Mouse (Mus musculus): ENCODE data around the gene Grb7. TPM values are rescaled to one million over a fixed set of nuclear protein-coding genes. Genes with fewer than 3 reads are reported as not detected.

Grb7 gene
- total and polyA plus RNA-seq, 3 experiments: 4.5 to 11.5 (median 8.0) TPM

DNA sequence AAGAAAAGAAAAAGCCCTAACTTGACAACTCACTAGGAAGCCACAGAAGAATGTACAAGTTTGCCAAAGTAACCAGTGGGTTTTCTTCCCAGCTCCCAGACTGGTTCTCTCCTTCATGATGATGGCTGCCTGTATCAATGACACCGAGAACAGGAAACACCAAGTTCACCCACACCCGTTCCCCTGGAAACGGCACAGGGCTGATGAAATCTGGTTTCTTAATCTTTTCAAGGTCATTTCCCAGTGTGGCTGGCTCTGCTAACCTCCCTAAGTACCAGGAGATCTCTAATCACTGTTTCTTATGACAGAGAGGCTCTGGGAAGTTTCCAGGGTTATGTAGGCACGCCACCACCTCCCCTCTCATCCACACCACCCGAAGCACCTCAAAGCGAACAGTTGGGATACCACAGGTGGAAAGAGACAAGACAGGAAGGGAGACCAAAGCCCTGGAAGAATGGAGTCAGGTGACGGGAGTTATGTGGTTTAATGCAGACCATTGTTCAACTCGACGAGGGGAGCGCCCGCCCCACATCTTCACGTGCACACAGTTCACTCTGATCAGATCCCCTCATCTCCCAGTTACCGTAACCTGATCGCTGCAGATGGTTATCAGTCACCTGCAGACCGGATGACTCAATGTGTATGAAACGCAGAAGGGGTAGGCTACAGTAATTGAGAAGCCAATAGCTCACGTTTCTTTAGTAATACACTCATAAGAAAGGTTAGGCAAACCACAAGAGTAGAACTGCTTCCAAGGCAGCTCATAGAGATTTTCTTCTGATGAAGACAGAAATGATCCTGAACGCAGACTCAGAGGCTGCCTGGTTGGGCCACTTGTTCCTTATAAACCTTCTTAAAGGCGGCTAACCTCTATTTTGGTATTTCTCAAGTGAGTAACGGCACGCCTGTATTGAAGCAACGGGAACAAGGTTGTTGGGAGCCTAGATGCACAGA, 23.8 kb downstream of the Grb7 start (continued):
- no peak for TF ChIP-seq SMC3 (IDR thresholded peaks at IDR 0.05; ENCODE audit: low read depth, low read length)

DNA sequence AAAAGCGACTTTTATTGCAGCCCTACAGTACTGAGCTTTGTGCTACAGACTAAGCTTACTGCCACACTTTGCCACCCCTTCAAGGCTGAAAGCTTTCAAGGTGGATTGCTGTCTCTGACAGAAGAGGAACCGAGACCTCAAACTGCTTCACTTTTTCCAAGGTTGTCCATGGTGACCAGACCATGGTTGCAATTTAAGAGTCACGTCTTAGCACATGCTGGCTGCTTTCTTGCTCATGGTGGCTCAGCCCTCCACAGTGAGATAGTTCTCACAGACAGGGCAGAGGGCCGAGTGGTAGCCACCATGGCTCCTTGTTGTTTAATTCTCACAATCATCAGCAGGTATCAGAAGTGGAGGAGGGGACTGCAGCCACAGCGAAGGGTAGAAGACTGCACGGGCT, 24.6 kb downstream of the Grb7 start:
- peak overlapping the region; percentile 82 for H3K9ac ChIP-seq (ENCODE audit: insufficient read depth, low read depth)
- H3K9me3 ChIP-seq (replicated peaks; ENCODE audit: low read length): no peaks in the 10 kb centered on the region
- dilution Hi-C loops (cut with MboI; ENCODE audit: extremely low pct_ligation_motif_present, extremely low pct_unique_long_range_greater_than_20kb, low sequenced_read_pairs): no loop called here
- peak overlapping the region in 2 of 3 experiments; percentile 13 to 34 for H3K4me3 ChIP-seq (replicated peaks in 1 of 3; ENCODE audit: low read depth in 2 of 3, low read length in 2 of 3, poor library complexity in 1 of 3)
- peak overlapping the region; percentile 93 for H3K27ac ChIP-seq (ENCODE audit: insufficient read depth, low read depth)
- H3K4me2 ChIP-seq (ENCODE audit: insufficient read depth, low read depth, poor library complexity, severe bottlenecking): peak overlapping the region; percentile 96
- peak; percentile 100 for TF ChIP-seq MYC (IDR thresholded peaks at IDR 0.05; ENCODE audit: low read depth, low read length)
- peak; percentile 95 for TF ChIP-seq MAX (IDR thresholded peaks at IDR 0.05; ENCODE audit: low read length)
- no peak for TF ChIP-seq ZC3H11A (IDR thresholded peaks at IDR 0.05; ENCODE audit: low read depth, low read length)
- peak; percentile 100 for TF ChIP-seq EP300 (IDR thresholded peaks at IDR 0.05; ENCODE audit: low read length)
- peak; percentile 100 for TF ChIP-seq JUN (IDR thresholded peaks at IDR 0.05; ENCODE audit: insufficient read depth, low read depth, low read length)
- TF ChIP-seq RCOR1 (conservative IDR thresholded peaks at IDR 0.05; ENCODE audit: low read depth, low read length): peak; percentile 94
- TF ChIP-seq MAFK (IDR thresholded peaks at IDR 0.05; ENCODE audit: insufficient replicate concordance, low read length): 0 out of 2 replicates have a peak, but pooled peaks have one; percentile 50
- peak; percentile 97 for TF ChIP-seq ETS1 (conservative IDR thresholded peaks at IDR 0.05; ENCODE audit: low read depth, low read length)
- TF ChIP-seq CHD1 (IDR thresholded peaks at IDR 0.05; ENCODE audit: low read depth, low read length): no peak
- peak; percentile 97 for TF ChIP-seq BHLHE40 (IDR thresholded peaks at IDR 0.05; ENCODE audit: low read depth, low read length)
- peak; percentile 72; the same call in 1 of the 2 replicates for TF ChIP-seq CHD2 (IDR thresholded peaks at IDR 0.05; ENCODE audit: low read length)
- peak; percentile 89 for TF ChIP-seq MEF2A (IDR thresholded peaks at IDR 0.05; ENCODE audit: borderline replicate concordance, low read depth, low read length)
- peak; percentile 91 for TF ChIP-seq TCF12 (IDR thresholded peaks at IDR 0.05; ENCODE audit: low read depth, low read length)
- no peak for TF ChIP-seq ZMIZ1 (IDR thresholded peaks at IDR 0.05; ENCODE audit: low read depth, low read length)
- peak; percentile 74; the same call in 1 of the 2 replicates for TF ChIP-seq SIN3A (IDR thresholded peaks at IDR 0.05; ENCODE audit: low read length)
- peak; percentile 100 for TF ChIP-seq IRF4 (IDR thresholded peaks at IDR 0.05; ENCODE audit: low read depth, low read length)
- peak; percentile 97 for TF ChIP-seq JUND (conservative IDR thresholded peaks at IDR 0.05; ENCODE audit: low read depth, low read length)
- peak; percentile 17 for TF ChIP-seq RAD21 (IDR thresholded peaks at IDR 0.05; ENCODE audit: low read depth, low read length)
- no peak for TF ChIP-seq NRF1 (IDR thresholded peaks at IDR 0.05; ENCODE audit: low read depth, low read length)
- TF ChIP-seq TBP (conservative IDR thresholded peaks at IDR 0.05; ENCODE audit: low read depth, low read length): peak; percentile 83
- no peak for TF ChIP-seq USF1 (IDR thresholded peaks at IDR 0.05; ENCODE audit: low read depth, low read length)
- TF ChIP-seq POLR2AphosphoS2 (IDR thresholded peaks at IDR 0.05; ENCODE audit: low read depth, low read length): peak; percentile 84; the same call in 1 of the 2 replicates
- peak; percentile 90 for TF ChIP-seq MXI1 (IDR thresholded peaks at IDR 0.05; ENCODE audit: low read depth, low read length)
- TF ChIP-seq ZKSCAN1 (IDR thresholded peaks at IDR 0.05; ENCODE audit: borderline replicate concordance, low read depth, low read length): no peak
- 0 out of 2 replicates have a peak, but pooled peaks have one; percentile 24 for TF ChIP-seq UBTF (IDR thresholded peaks at IDR 0.05; ENCODE audit: low read depth, low read length)
- TF ChIP-seq ZNF384 (IDR thresholded peaks at IDR 0.05; ENCODE audit: low read depth, low read length): 0 out of 2 replicates have a peak, but pooled peaks have one; percentile 33
- TF ChIP-seq SMC3 (IDR thresholded peaks at IDR 0.05; ENCODE audit: low read depth, low read length): peak; percentile 31; the same call in 1 of the 2 replicates
- TF ChIP-seq POLR2A (IDR thresholded peaks at IDR 0.05; ENCODE audit: low read depth, low read length): peak; percentile 70
- TF ChIP-seq KAT2A (IDR thresholded peaks at IDR 0.05; ENCODE audit: insufficient replicate concordance, low read length): peak; percentile 34; the same call in 1 of the 2 replicates
- no peak for TF ChIP-seq USF2 (conservative IDR thresholded peaks at IDR 0.05; ENCODE audit: low read depth, low read length)
- peak; percentile 32; the same call in 1 of the 2 replicates for TF ChIP-seq HCFC1 (IDR thresholded peaks at IDR 0.05; ENCODE audit: low read depth, low read length)
- in situ Hi-C loops (cut with MboI; ENCODE audit: low pct_ligation_motif_present, low pct_unique_long_range_greater_than_20kb, low sequenced_read_pairs): no loop called here
- peaks cover 40 to 75% of the 10 kb centered on the region in 2 experiments for H3K4me1 ChIP-seq (ENCODE audit: control insufficient read depth in 1 of 2, insufficient read depth in 2 of 2)
- H3K27me3 ChIP-seq (replicated peaks): no peaks in the 10 kb centered on the region
- DNase-seq (ENCODE audit: extremely low read depth): peak; percentile 96
- peaks cover 98% of the 10 kb centered on the region for H3K79me2 ChIP-seq (replicated peaks; ENCODE audit: control insufficient read depth, extremely low read depth, insufficient read depth, poor library complexity, severe bottlenecking)
- H3K36me3 ChIP-seq (replicated peaks in 1 of 2; ENCODE audit: control insufficient read depth in 1 of 2, insufficient read depth in 1 of 2, low read length in 1 of 2): peaks cover 59 to 86% of the 10 kb centered on the region in 2 experiments
